Mouse (Mus musculus) MEL (cell line): ENCODE results near the gene Epb41l1.

Experiments used
- CHD2 ChIP-seq: IDR thresholded peaks from 2 replicates; pipeline ENCODE4 v1.6.1; 2011; ENCODE audit warnings: low read length, improper control_type of control experiment
- CTCF ChIP-seq, 3 experiments: IDR thresholded peaks in 2 of 3; conservative IDR thresholded peaks in 1 of 3; 2 replicates each; pipeline ENCODE4 v1.5.1; 2011 to 2012; ENCODE audit warnings: low read length in 3 of 3, low read depth in 2 of 3, mild to moderate bottlenecking in 2 of 3, improper control_type of control experiment in 1 of 3, inconsistent platforms in 1 of 3, mixed read lengths in 1 of 3, moderate library complexity in 1 of 3; ENCODE audit not compliant: control insufficient read depth in 1 of 3, insufficient read depth in 1 of 3, poor library complexity in 1 of 3, severe bottlenecking in 1 of 3
- E2F4 ChIP-seq: IDR thresholded peaks from 2 replicates; pipeline ENCODE4 v1.6.1; 2011; ENCODE audit warnings: low read depth, low read length, improper control_type of control experiment, borderline replicate concordance
- ELF1 ChIP-seq: IDR thresholded peaks from 2 replicates; pipeline ENCODE4 v1.6.1; 2014; ENCODE audit warnings: low read depth, mild to moderate bottlenecking, inconsistent platforms, low read length, improper control_type of control experiment, moderate library complexity
- EP300 ChIP-seq, 2 experiments: IDR thresholded peaks; 2 replicates each; pipeline ENCODE4 v1.6.1; 2011; ENCODE audit warnings: improper control_type of control experiment in 2 of 2, low read length in 2 of 2, low read depth in 1 of 2, mild to moderate bottlenecking in 1 of 2
- JUND ChIP-seq: IDR thresholded peaks from 2 replicates; pipeline ENCODE4 v1.6.1; 2011; ENCODE audit warnings: low read depth, mild to moderate bottlenecking, improper control_type of control experiment, low read length
- MAFK ChIP-seq: IDR thresholded peaks from 2 replicates; pipeline ENCODE4 v1.6.1; 2011; ENCODE audit warnings: low read depth, mild to moderate bottlenecking, low read length, improper control_type of control experiment, borderline replicate concordance
- MAZ ChIP-seq: IDR thresholded peaks from 2 replicates; pipeline ENCODE4 v1.6.1; 2012; ENCODE audit warnings: low read depth, mild to moderate bottlenecking, inconsistent platforms, low read length, improper control_type of control experiment
- MEF2A ChIP-seq: IDR thresholded peaks from 2 replicates; pipeline ENCODE4 v1.6.1; 2014; ENCODE audit warnings: low read depth, mild to moderate bottlenecking, inconsistent platforms, low read length, improper control_type of control experiment; ENCODE audit not compliant: poor library complexity, insufficient replicate concordance, severe bottlenecking; ENCODE audit errors: extremely low read depth
- MYB ChIP-seq: IDR thresholded peaks from 2 replicates; pipeline ENCODE4 v1.6.1; 2011; ENCODE audit warnings: mild to moderate bottlenecking, low read depth, low read length, improper control_type of control experiment
- POLR2A ChIP-seq, 2 experiments: IDR thresholded peaks; 2 replicates each; pipeline ENCODE4 v1.6.1; 2011 to 2012; ENCODE audit warnings: low read length in 2 of 2, mild to moderate bottlenecking in 2 of 2, control low read depth in 1 of 2, improper control_type of control experiment in 1 of 2, low read depth in 1 of 2, moderate library complexity in 1 of 2; ENCODE audit not compliant: control insufficient read depth in 1 of 2, insufficient read depth in 1 of 2, poor library complexity in 1 of 2
- RAD21 ChIP-seq: IDR thresholded peaks from 2 replicates; pipeline ENCODE4 v1.6.1; 2011; ENCODE audit warnings: mild to moderate bottlenecking, low read depth, low read length, improper control_type of control experiment
- ZC3H11A ChIP-seq: IDR thresholded peaks from 2 replicates; pipeline ENCODE4 v1.6.1; 2012; ENCODE audit warnings: low read depth, mild to moderate bottlenecking, inconsistent platforms, low read length, improper control_type of control experiment
- ZNF384 ChIP-seq: IDR thresholded peaks from 2 replicates; pipeline ENCODE4 v1.6.1; 2012; ENCODE audit warnings: low read depth, mild to moderate bottlenecking, inconsistent platforms, low read length, improper control_type of control experiment

GRCm38 (mm10) chr2:156473696-156474095 is 53.0 kb downstream of the Epb41l1 start:
- no peak for TF ChIP-seq POLR2A (IDR thresholded peaks at IDR 0.05; ENCODE audit: control insufficient read depth in 1 of 2, insufficient read depth in 1 of 2, low read depth in 1 of 2, low read length in 2 of 2, poor library complexity in 1 of 2)
- TF ChIP-seq ZNF384: no peak
- TF ChIP-seq CHD2: no peak
- TF ChIP-seq EP300 (IDR thresholded peaks at IDR 0.05; ENCODE audit: low read depth in 1 of 2, low read length in 2 of 2): no peak
- no peak for TF ChIP-seq CTCF (IDR thresholded peaks at IDR 0.05 in 2 of 3, conservative IDR thresholded peaks at IDR 0.05 in 1 of 3; ENCODE audit: control insufficient read depth in 1 of 3, insufficient read depth in 1 of 3, low read depth in 2 of 3, low read length in 3 of 3, poor library complexity in 1 of 3, severe bottlenecking in 1 of 3)
- no peak for TF ChIP-seq MAZ
- no peak for TF ChIP-seq ELF1
- no peak for TF ChIP-seq RAD21
- TF ChIP-seq MYB: no peak
- no peak for TF ChIP-seq MEF2A
- TF ChIP-seq JUND: no peak
- no peak for TF ChIP-seq ZC3H11A
- TF ChIP-seq E2F4: no peak
- no peak for TF ChIP-seq MAFK
